Mouse (Mus musculus): Measurements from ENCODE around the gene Urb1. TPM values are rescaled to one million over a fixed set of nuclear protein-coding genes. Genes with fewer than 3 reads are reported as not detected.

The Urb1 gene
- 34.6 to 44.2 TPM (median 38.6 TPM) in 4 replicates for total RNA-seq (2023)

DNA sequence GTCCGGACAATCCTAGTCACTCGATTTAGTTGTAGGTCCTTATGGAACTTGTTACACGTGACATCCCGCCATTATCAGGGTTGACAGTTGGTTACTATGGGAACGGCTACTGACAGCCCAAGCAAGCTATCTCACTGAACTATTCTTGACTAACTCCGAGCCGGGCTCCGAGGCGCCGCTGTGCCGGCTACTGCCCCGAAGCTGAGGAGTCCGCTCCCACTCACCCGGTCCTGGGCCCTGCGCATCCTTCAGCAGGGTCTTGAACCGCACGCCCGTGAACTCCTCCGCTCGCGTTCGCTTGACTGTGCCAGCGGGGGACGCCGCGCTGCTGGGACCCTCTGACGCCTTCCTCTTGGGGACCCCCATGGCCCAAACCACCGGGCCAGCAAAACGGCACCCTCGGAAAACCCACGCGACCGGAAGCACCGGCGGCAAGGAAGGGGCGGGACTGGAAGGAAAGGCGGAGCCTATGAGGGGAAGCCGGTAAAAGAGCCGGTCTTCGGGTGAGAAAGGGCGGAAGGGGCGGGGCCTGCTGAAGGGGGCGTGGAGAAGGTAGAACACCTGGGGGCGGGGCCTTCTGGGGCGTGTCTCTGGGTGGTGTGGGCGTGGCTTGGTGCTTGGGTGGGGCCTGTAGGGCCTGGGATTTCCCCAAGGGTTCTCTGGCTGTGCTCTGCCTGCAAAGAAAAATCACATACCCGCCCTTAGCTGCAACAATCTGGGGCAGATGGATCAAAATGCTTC lies at the start of gene Urb1:
Gene Urb1, minus strand, starts transcription at position 439 of the 741 bp plus-strand sequence.

DNA sequence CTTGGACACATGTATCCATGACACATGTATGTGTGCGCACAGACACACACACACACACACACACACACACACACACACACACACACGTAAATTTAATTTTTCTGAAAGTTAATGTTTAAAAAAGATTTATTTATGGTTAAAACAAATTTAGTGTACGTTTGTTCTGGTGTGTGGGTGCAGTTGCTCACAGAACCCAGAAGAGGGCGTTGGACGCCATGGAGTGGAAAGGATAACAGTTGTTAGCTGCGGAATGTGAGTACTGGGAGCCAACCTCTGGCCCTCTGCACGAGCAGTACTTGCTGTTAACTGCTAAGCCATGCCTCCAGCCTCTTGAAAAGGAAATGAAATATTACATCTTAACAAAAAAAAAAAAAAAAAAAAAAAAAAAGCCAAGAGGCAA lies 16.2 kb upstream of the Urb1 start, which contains the start of gene Eva1c:
Gene Eva1c, plus strand, starts transcription at position 263 of the 400 bp plus-strand sequence.

DNA sequence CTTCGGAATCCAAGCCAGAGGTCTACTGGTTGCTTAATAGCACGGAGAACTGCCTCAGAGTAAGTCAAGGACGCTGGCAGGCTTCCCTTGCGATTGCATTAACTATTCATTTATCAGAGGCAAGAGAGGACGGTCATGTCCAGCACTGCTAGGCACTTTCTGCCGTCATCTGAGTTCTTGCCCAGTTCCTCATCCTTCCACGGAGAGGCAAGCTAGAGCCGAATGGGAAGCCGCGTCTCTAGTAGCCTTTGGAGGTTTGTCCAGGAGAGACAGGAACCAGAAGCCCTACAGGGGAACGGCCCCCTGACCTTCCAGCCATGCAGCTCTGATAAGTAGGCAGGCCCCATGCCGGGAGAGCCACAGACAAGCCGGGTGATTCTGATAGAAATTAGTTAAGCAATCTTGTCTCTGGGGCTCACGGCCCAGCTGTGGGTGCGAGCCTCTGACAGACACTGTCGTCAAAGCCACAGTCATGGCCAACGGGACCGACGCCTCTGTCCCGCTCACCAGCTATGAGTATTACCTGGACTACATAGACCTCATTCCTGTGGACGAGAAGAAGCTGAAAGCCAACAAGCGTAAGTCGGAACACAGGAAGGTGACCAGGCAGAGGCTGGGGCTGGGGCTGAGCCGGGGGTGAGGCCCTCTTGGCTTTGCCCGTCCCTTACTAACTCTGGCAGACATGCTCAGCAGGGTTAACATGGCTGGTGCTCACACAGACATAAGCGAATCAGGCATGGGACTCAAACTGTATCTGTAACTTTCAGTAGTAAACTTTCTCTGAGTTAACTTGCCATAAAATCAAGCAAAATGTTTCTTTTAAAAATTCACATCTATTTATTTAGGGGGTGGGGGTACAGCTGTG lies 71.9 kb downstream of the Urb1 start, which contains the start of gene Mrap:
Gene Mrap, plus strand, starts transcription at position 116 of the 865 bp plus-strand sequence.

DNA sequence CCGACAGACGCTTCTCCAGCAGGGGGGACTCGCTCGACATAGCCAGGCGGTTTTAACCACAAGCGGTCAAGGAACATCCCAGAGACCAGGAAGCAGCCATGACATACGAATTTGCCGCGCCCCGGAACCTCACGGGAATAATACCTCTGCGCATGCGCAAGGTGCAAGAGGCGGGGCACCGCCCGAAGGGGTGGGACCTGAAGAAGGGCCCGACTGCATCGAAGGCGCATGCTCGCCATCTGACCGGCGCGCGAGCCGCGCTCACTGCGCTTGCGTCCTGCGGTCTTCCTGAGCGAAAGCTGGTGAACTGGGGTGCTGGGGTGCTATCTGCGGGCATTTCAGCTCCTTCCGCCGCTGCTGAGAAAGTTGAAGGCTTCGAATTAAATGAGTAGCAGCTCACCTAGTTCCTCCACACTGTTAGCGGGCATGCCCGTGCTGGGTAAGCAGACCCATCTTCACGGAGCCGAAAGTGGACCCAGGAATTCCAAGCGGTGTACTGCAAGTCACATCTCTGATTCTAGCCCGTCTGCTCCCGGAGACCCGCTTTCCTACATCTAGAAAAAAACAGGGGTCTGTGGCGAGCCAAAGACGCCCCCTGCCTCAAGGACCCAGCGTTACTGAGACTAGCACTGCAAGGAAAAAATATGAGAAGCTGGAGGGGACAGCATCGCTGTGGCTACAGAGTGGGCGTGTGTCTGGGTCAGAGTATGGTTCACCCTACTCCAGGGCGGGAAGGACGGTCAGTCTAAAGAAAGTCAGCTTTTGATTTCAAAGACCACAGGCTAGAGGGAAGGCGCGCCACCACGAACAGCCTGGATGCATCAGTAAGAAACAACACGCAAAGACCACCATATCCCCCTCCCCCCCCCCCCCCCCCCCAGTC lies 82.7 kb downstream of the Urb1 start, which contains the start of gene Mis18a:
Gene Mis18a, minus strand, starts transcription at position 172 of the 883 bp plus-strand sequence.

Other genes starting within 250 kb of the Urb1 start
- 16.1 to 22.7 TPM (median 17.8 TPM) in 4 replicates for gene Mis18a, start 83.0 kb downstream of the Urb1 start, total RNA-seq (2023)
- not detected in 4 replicates for gene Mrap, start 72.2 kb downstream of the Urb1 start, total RNA-seq (2023)
- not detected in 4 replicates for gene Eva1c, start 16.3 kb upstream of the Urb1 start, total RNA-seq (2023)
- 11.1 to 15.4 TPM (median 11.8 TPM) in 4 replicates for gene Cfap298, start 124.7 kb upstream of the Urb1 start, total RNA-seq (2023)
- gene Synj1, start 200.9 kb upstream of the Urb1 start, total RNA-seq (2023): 41.0 to 54.1 TPM (median 45.4 TPM) in 4 replicates
- gene Paxbp1, start 234.1 kb upstream of the Urb1 start, total RNA-seq (2023): 109 to 120 TPM (median 115 TPM) in 4 replicates